Mouse (Mus musculus) right cerebral cortex, adult 2 months (tissue): ENCODE results near the gene Cnot3.
A peak's percentile ranks its signal among the peaks of the same experiment; 100 is the strongest.
"Not testable (repeated sequence)": the region's sequence is repeated elsewhere in the genome, so short reads cannot be mapped to it uniquely, and the experiment has no call there.

Experiments used
- DNase-seq, 2 experiments: peaks; one replicate each; pipeline ENCODE4 v3.0.0; 2021 to 2022; ENCODE audit warnings: low spot score in 2 of 2

Cnot3 gene

GRCm38 (mm10) chr7:3646641-3647040 lies 1.6 kb downstream of the Cnot3 start:
- DNase-seq: no peak

- no peak for DNase-seq
Measured at GRCm38 (mm10) chr7:3656966-3657365, 11.9 kb downstream of the Cnot3 start.

GRCm38 (mm10) chr7:3658578-3658977 lies 13.5 kb downstream of the Cnot3 start:
- no peak for DNase-seq

GRCm38 (mm10) chr7:3664524-3665214 lies 19.6 kb downstream of the Cnot3 start:
- no peak for DNase-seq

- peak; percentile 96 to 98 for DNase-seq
Measured at GRCm38 (mm10) chr7:3665215-3666114, 20.4 kb downstream of the Cnot3 start, which contains the start of gene Leng1. Gene Leng1 (minus strand): TSS chr7:3665840.

- no peak for DNase-seq
Measured at GRCm38 (mm10) chr7:3666921-3667391, 21.9 kb downstream of the Cnot3 start.

- peak; percentile 88 for DNase-seq
Measured at GRCm38 (mm10) chr7:3674507-3675227, 29.6 kb downstream of the Cnot3 start.

GRCm38 (mm10) chr7:3675228-3675548 lies 30.1 kb downstream of the Cnot3 start:
- DNase-seq: no peak

GRCm38 (mm10) chr7:3676371-3676770 lies 31.3 kb downstream of the Cnot3 start:
- DNase-seq: no peak

GRCm38 (mm10) chr7:3677342-3677741 lies 32.3 kb downstream of the Cnot3 start, which contains the start of gene Tmc4:
Gene Tmc4 (minus strand): TSS chr7:3677553.
- DNase-seq: no peak

GRCm38 (mm10) chr7:3683908-3684550 lies 39.0 kb downstream of the Cnot3 start:
- peak in 1 of 2 experiments; percentile 29 for DNase-seq

GRCm38 (mm10) chr7:3684698-3685097 lies 39.6 kb downstream of the Cnot3 start:
- DNase-seq: no peak

- no peak for DNase-seq
Measured at GRCm38 (mm10) chr7:3685400-3686187, 40.5 kb downstream of the Cnot3 start.

- peak in 1 of 2 experiments; percentile 16 for DNase-seq
Measured at GRCm38 (mm10) chr7:3691919-3692318, 46.9 kb downstream of the Cnot3 start.

GRCm38 (mm10) chr7:3692382-3692986 lies 47.4 kb downstream of the Cnot3 start, which contains the start of gene Tsen34:
Gene Tsen34 (plus strand): TSS chr7:3692863.
- DNase-seq: no peak

GRCm38 (mm10) chr7:3692987-3693808 lies 48.1 kb downstream of the Cnot3 start, which contains the start of gene Mboat7:
Gene Mboat7 (minus strand): TSS chr7:3693523.
- peak; percentile 98 for DNase-seq

GRCm38 (mm10) chr7:3693809-3694075 lies 48.7 kb downstream of the Cnot3 start:
- no peak for DNase-seq

GRCm38 (mm10) chr7:3694076-3694948 lies 49.2 kb downstream of the Cnot3 start:
- DNase-seq: peak; percentile 30 to 45

- not testable (repeated sequence) for DNase-seq
Measured at GRCm38 (mm10) chr7:3694949-3695305, 49.9 kb downstream of the Cnot3 start.
